ENCODE assay signal across 16 mouse cellular contexts in genomic region chr5:123432305-123432874, GRCm38 (mm10). TPM values are rescaled to one million over a fixed set of nuclear protein-coding genes. Genes with fewer than 3 reads are reported as not detected.
DNase-seq lines count a peak whose midpoint lies in the region; ATAC-seq and TF ChIP-seq lines count a peak whose summit lies in the region.
"Had no signal": no experiment of that assay in that cellular context is flagged by ENCODE, and none has a peak within 500 bp of the region (broad histone marks: within the 10 kb centered on the region; RNA-seq: fewer than 3 reads in every experiment).

No protein-coding gene starts in this region.

- 0 out of 2 replicates have a peak overlapping the region, but pooled peaks have one; percentile 3 for H3K9ac ChIP-seq in heart, embryonic 13.5 days
- no peak overlapping the region for H3K9ac ChIP-seq in hindbrain, postnatal 0 days (replicated peaks; ENCODE audit: low read length)
- H3K9ac ChIP-seq: limb, embryonic 13.5 days; midbrain, embryonic 15.5 days had no signal

- CTCF ChIA-PET in Patski (lab: Charles Lee): interaction anchor here (1.3 to 1.4 kb wide), 2 partner anchors 17 to 55 kb away, joined by 3 read pairs; no protein-coding TSS in a partner anchor

- POLR2A ChIA-PET in Patski (lab: Charles Lee): no interaction called here

- H3K36me3 ChIP-seq in heart, embryonic 13.5 days: no peaks in the 10 kb centered on the region
- H3K36me3 ChIP-seq in hindbrain, postnatal 0 days (ENCODE audit: insufficient read depth, low read length): no peaks in the 10 kb centered on the region
- H3K36me3 ChIP-seq: limb, embryonic 13.5 days; midbrain, embryonic 15.5 days had no signal

- peak overlapping the region; percentile 51 for H3K27ac ChIP-seq in heart, embryonic 13.5 days (replicated peaks)
- peak overlapping the region; percentile 63; the same call in 1 of the 2 replicates for H3K27ac ChIP-seq in hindbrain, postnatal 0 days
- no peak overlapping the region for H3K27ac ChIP-seq in left cerebral cortex, adult 2 months
- H3K27ac ChIP-seq: limb, embryonic 13.5 days; midbrain, embryonic 15.5 days had no signal

- H3K4me3 ChIP-seq in heart, embryonic 13.5 days: no peak overlapping the region
- H3K4me3 ChIP-seq in hindbrain, postnatal 0 days (ENCODE audit: low read length): no peak overlapping the region
- no peak overlapping the region for H3K4me3 ChIP-seq in left cerebral cortex, adult 2 months
- H3K4me3 ChIP-seq: limb, embryonic 13.5 days; midbrain, embryonic 15.5 days had no signal

- no peaks in the 10 kb centered on the region for H3K9me3 ChIP-seq in heart, embryonic 13.5 days
- H3K9me3 ChIP-seq in hindbrain, postnatal 0 days (ENCODE audit: low read length): no peaks in the 10 kb centered on the region
- H3K9me3 ChIP-seq: limb, embryonic 13.5 days; midbrain, embryonic 15.5 days had no signal

- no peaks in the 10 kb centered on the region for H3K27me3 ChIP-seq in heart, embryonic 13.5 days (replicated peaks)
- no peaks in the 10 kb centered on the region for H3K27me3 ChIP-seq in Patski
- H3K27me3 ChIP-seq in hindbrain, postnatal 0 days (ENCODE audit: insufficient read depth, low read length): no peaks in the 10 kb centered on the region
- H3K27me3 ChIP-seq: limb, embryonic 13.5 days; midbrain, embryonic 15.5 days had no signal

- ATAC-seq in heart, embryonic 13.5 days (ENCODE audit: extremely low read depth, insufficient number of reproducible peaks, low FRiP score, low TSS enrichment): no peak
- no peak for ATAC-seq in Patski
- ATAC-seq in hindbrain, postnatal 0 days: peak; percentile 61
- ATAC-seq: midbrain, embryonic 15.5 days had no signal

- H3K4me2 ChIP-seq in heart, embryonic 13.5 days: no peak overlapping the region
- 0 out of 2 replicates have a peak overlapping the region, but pooled peaks have one; percentile 8 for H3K4me2 ChIP-seq in hindbrain, postnatal 0 days (ENCODE audit: low read depth, low read length)
- H3K4me2 ChIP-seq: limb, embryonic 13.5 days; midbrain, embryonic 15.5 days had no signal

- peaks cover 39% of the 10 kb centered on the region for H3K4me1 ChIP-seq in heart, embryonic 13.5 days
- 0 out of 2 replicates have a peak, but pooled peaks cover 10% of the 10 kb centered on the region for H3K4me1 ChIP-seq in hindbrain, postnatal 0 days (ENCODE audit: insufficient read depth, low read length)

- WGBS in heart, embryonic 13.5 days: 68% methylated on average over 3 of the region's 3 CpGs
- 38% methylated on average over 3 of the region's 3 CpGs for WGBS in hindbrain, postnatal 0 days

- in situ Hi-C loops in Patski (cut with MboI; ENCODE audit: low pct_unique_long_range_greater_than_20kb): loop anchor here (5.0 to 10.0 kb wide), 2 partner anchors 50 to 148 kb away; no protein-coding TSS in a partner anchor

- intact Hi-C loops in heart, postnatal 14 days (cut with DNase I): loop anchor here (2.0 kb wide), 1 partner anchor 38 kb away; the partner anchor contains the start of gene Mlxip
- intact Hi-C loops in left cerebral cortex, adult 2 months (cut with DNase I): loop anchor here (5.0 kb wide), 1 partner anchor 40 kb away; the partner anchor contains the start of gene Mlxip

- DNase-seq in heart, postnatal 14 days: no peak
- DNase-seq in kidney, postnatal 4 days: peak; percentile 11 to 16
- no peak for DNase-seq in kidney, postnatal 25 days
- peak; percentile 42 for DNase-seq in Patski (ENCODE audit: low read depth, low spot score)
- no peak for DNase-seq in hindbrain, postnatal 0 days (ENCODE audit: low spot score)
- DNase-seq in left cerebral cortex, adult 2 months (ENCODE audit: extremely low spot score in 1 of 2, low spot score in 2 of 2): no peak
- DNase-seq in urinary bladder, postnatal 25 days (ENCODE audit: low spot score): no peak

- no peak for TF ChIP-seq CTCF in Patski (IDR thresholded peaks at IDR 0.05)
- no peak for TF ChIP-seq CTCF in hindbrain, postnatal 0 days (IDR thresholded peaks at IDR 0.05; ENCODE audit: low read depth)
- no peak for TF ChIP-seq CTCF in left cerebral cortex, adult 2 months (IDR thresholded peaks at IDR 0.05)

RNA-seq across cellular contexts. Expression of gene Mlxip, which starts 37.8 kb away (rescaled TPM):
- 10.9 and 11.7 TPM in 2 replicates for polyA plus RNA-seq in heart, embryonic 13.5 days (2015; fragmentation: Nextera tagmentation; extraction: Ambion mirVana)
- 10 to 100 TPM; 29.0 to 29.9 TPM for total RNA-seq in heart, postnatal 14 days (2021)
- 20.1 TPM for polyA plus RNA-seq in Patski (2021)
- total RNA-seq in hindbrain, postnatal 0 days (2014; rRNA removed): 16.8 and 17.9 TPM in 2 replicates
- polyA plus RNA-seq in hindbrain, postnatal 0 days (2015; fragmentation: Nextera tagmentation; extraction: Ambion mirVana): 8.7 and 12.5 TPM in 2 replicates
- total RNA-seq in left cerebral cortex, adult 2 months (2021): 10 to 100 TPM; 20.5 to 20.8 TPM

RNA-seq across cellular contexts. Expression of gene Lrrc43, which starts 56.7 kb away (rescaled TPM):
- polyA plus RNA-seq in heart, embryonic 13.5 days (2015; fragmentation: Nextera tagmentation; extraction: Ambion mirVana): not detected in 2 replicates
- total RNA-seq in heart, postnatal 14 days (2021): under 1 TPM in 1 of 2 experiments, not detected in 1; 0.22 TPM
- not detected for polyA plus RNA-seq in Patski (2021)
- total RNA-seq in hindbrain, postnatal 0 days (2014; rRNA removed): 0.10 TPM in 1 of 2 replicates, not detected in the other
- 0.88 and 0.98 TPM in 2 replicates for polyA plus RNA-seq in hindbrain, postnatal 0 days (2015; fragmentation: Nextera tagmentation; extraction: Ambion mirVana)
- under 1 TPM; 0.49 to 0.61 TPM for total RNA-seq in left cerebral cortex, adult 2 months (2021)
- total RNA-seq: adrenal gland, adult 18-20 months had no signal
- polyA plus RNA-seq: limb, embryonic 13.5 days; spleen, adult 2 months had no signal

RNA-seq across cellular contexts. Expression of gene Il31, which starts 56.9 kb away (rescaled TPM):
- polyA plus RNA-seq in heart, embryonic 13.5 days (2015; fragmentation: Nextera tagmentation; extraction: Ambion mirVana): not detected in 2 replicates
- total RNA-seq in heart, postnatal 14 days (2021): not detected
- polyA plus RNA-seq in Patski (2021): not detected
- not detected in 2 replicates for total RNA-seq in hindbrain, postnatal 0 days (2014; rRNA removed)
- polyA plus RNA-seq in hindbrain, postnatal 0 days (2015; fragmentation: Nextera tagmentation; extraction: Ambion mirVana): not detected in 2 replicates
- total RNA-seq in left cerebral cortex, adult 2 months (2021): not detected
- total RNA-seq: adrenal gland, adult 18-20 months; layer of hippocampus, postnatal 36 days had no signal
- polyA plus RNA-seq: embryonic facial prominence, embryonic 14.5 days; gonadal fat pad, adult 2 months; limb, embryonic 13.5 days; midbrain, embryonic 15.5 days; neural tube, embryonic 14.5 days; spleen, adult 2 months had no signal

Comparison
In these comparisons a context has a peak if more than half of its experiments do, and no peak if none do; other contexts are left out.
1. DNase-seq: peak in kidney, postnatal 4 days (2 of 2) and Patski (single experiment); none in heart, postnatal 14 days (0 of 2), kidney, postnatal 25 days (0 of 2), hindbrain, postnatal 0 days (single experiment), left cerebral cortex, adult 2 months (0 of 2) and urinary bladder, postnatal 25 days (single experiment).